Mouse (Mus musculus) layer of hippocampus, adult 9-11 months (tissue): ENCODE measurements around the gene Pcbp3.

Source experiments
- DNase-seq: peaks from one replicate; pipeline ENCODE4 v3.0.0; 2022

The Pcbp3 gene

DNA sequence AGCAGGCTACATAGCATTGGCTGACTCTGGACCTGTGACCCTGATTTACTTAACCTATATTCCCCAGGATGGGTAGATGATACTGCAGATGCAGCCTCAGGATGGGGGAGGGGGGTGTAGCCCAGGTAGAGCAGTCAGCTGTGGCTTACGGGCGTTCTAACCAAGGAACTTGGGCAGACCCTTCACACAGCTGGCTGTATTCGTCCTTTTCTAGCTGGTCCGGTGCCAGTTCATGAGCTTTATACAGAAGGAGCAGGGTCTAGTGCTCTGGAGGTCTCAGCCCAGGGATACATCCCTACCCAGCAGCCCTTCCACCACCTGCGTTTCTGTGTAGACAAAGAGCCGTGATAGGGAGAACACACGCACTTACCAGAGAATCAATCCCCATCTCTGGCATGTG is 234.4 kb downstream of the Pcbp3 start:
- DNase-seq: no peak

DNA sequence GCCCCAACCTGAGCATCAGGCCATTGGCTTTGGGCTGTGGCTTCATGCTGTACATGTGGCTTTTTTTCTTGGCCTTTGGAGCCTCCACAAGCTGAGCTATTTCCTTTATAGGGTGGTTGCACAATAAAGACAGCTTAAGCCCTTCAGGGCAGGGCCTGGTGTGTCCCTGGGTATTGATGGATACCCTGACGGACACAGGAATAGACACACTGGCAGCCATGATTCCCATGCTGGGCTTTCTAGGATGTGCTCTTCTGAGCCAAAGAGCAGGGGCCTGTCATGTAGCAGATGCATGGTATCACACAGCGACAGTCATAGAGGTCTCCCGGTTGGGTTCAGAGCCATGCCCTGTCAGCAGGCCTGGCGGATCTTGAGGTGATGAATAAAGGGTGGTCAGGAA is 234.8 kb downstream of the Pcbp3 start:
- DNase-seq: no peak

DNA sequence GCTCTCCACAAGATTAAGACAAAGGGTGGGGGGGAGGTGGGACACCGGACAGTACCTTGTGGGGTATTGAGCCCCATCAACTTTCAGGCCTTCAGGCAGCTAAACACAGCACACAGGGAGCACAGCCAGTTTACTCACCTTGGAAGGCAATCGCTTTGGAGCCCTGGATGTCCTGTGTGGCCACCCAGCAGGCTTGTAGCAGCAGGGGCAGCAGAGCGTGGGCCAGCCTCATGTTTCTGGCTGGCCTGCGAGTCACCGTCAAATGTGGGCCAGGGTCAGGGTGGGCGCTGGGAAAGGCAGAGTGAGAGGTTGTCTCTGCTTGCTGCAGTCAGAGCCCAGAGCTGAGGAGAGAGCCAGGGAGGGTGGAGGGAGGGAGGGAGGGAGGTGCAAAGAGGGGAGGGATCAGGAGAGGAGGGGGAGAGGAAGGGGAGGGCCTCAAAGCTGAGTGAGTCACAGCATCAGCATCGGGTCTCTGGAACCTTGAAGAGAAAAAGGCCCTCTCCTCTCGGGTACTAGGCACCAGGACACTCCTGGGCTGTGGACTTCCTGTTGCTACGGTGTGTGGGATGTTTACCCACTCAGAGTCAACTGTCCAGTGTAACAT is 235.9 kb downstream of the Pcbp3 start, which contains the start of gene Col6a1:
Gene Col6a1, minus strand, starts transcription at position 487 of the 604 bp plus-strand sequence.
- no peak for DNase-seq

DNA sequence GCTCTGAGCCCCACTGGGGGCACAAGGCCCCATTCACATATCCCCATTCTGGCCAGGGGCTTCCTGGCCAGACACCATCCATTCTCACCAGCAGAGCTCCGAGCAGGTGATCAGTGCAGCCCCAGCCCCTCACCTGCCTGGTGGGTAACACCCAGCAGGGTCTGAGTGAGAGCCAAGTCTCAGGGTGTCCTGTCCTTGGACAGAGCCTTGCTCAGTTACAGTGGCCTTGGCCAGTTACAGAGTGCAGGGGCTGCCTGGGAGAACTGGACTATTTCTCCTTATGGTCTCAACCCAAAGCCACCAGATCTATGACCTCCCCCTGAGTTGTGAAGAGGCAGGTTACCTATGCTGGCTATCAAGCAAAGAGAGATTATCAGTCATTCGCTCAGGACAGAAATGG is 236.6 kb downstream of the Pcbp3 start:
- DNase-seq: no peak

DNA sequence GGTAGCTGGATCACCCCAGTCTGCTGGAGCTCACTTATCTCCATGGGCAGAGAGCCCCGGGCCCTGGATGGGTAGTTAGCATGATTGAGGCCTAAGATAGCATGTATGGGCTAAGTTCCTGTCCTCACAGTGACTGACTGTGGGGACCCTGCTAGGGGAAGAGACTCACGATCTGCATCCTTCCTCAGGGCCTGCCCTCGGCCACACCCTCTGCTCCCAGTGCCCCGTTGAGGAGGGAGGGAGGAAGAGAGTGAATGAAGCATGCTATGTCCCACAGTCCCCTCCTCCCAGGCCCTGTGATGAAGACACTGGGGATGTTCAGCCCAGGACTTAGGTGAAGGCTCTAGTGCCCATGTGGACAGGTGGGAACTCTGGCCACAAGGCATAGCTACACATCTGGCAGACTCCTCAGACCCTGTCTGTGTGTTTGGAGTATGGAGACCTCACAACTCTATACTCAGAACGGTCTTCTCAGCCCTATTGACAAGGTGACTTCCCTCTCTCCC is 237.4 kb downstream of the Pcbp3 start:
- DNase-seq: no peak

DNA sequence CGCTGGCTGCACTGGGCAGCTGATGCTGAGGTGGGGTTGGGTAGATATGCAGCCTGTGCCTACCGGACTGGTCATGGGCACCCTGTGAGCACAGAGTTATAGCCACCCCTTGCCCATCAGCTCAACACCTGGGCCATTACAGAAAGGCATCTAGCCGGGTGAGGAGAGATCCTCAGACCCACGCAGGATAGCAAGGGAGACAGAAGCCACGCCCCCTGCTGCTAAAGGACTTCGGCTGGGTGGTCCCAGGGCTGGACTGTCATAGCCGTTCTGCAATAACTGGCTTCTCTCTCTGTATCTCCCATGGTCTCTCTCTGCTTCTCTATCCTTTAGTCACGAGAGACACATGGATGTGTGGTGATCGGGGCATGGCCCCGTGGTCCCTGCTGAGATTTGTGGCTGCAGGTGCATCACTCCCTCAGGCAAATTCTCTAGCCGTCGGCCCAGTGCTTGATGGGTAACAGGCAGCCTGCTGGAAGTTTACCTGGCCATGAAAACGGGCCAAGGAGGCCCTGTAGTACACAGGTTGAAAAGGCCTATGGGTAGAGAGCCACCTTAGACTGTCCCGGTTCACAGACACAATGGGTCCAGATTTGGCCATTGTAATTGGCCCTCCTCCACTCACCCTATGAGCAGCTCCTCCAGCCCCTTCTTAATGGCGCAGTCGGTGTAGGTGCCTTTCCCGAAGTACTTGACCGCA is 238.8 kb downstream of the Pcbp3 start:
- no peak for DNase-seq

DNA sequence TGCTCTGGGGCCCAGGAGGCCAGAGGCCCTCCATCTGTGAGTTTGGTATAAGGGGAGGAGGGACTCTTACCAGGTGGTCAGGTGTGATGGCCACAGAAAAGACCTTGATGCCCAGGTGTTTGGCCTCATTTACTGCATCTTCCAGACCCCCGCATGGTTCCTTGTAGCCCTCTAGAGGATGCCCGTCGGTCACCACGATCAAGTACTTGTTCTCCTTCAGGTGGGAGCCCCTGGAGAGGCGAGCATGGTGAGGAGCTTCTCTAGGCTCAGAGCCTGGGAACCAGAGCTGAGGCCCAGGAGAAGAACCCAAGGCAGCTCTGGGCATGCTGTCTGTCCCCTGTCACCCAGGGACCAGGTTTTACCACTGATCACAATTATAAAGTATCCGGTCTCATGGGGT is 239.9 kb downstream of the Pcbp3 start:
- DNase-seq: no peak

DNA sequence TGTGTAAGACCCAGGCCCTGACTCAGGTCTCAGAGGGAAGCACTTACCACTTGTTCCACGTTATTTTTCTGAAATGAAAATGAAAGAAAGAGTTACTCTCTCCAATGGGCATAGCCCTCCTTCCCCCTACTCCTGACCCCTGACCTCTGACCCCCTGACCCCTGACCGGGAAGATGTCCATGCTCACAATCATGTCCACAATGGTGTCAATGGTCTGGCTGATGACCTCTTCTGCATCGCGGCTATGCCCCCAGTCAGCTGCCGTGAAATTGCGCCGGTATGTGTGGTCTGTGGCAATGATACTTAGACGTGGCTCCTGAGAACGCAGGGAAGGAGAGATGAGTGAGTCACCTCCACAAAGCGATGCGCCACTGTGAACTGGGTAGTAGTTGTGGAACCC is 240.5 kb downstream of the Pcbp3 start:
- DNase-seq: no peak

DNA sequence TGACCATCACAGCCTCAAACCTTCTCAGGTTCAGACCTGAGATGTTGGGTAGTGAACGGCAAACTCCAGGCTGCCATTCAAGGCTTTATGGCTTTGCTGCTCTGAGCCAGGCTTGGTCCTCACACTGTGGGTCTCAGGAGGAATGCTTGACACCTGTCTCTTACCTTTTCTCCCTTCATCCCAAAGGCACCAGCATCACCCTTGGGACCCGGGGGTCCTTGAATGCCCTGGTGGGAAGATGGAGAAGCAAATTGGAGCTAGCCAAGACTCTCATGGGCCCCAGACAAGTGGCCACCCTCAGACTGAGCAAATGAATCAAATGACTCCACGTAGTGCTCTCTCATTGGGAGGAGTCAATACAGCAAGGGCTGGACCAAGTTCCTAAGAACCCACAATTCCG is 244.1 kb downstream of the Pcbp3 start:
- no peak for DNase-seq

DNA sequence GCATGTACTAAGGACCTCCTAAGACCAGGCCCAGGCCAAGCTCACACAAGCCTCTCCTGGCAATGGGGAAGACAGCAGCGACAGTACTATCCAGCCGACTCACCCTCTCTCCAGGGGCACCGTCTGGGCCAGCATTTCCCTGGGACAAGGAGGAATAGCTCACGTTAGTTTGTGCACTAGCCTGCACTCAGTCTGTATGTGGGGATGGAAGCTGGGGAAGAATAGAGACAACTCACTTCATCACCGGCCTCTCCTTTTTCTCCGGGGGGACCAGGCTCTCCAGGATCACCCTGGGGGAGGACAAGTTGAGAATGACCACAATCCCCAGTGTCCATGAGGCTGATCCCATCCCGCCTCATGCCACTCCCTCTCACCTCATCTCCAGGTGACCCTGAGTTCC is 244.7 kb downstream of the Pcbp3 start:
- DNase-seq: no peak

DNA sequence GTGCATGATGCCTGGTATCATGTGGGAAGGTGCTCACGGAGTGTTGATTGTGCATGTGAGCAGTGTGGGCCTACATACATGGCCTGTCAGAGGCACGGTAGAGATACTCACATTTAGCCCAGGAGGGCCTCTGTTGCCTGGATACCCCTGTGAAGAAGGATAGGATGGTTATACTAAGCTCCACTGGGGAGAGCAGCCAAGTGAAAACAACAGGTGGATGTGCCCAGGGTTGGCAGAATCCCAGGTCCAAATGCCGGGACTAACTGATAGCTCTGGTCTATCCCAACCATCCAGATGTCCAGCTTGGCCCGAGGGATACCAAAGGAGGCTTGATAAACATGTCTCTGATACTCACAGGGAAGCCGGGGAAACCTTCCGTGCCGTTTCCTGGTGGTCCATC is 247.4 kb downstream of the Pcbp3 start:
- peak; percentile 50 for DNase-seq

DNA sequence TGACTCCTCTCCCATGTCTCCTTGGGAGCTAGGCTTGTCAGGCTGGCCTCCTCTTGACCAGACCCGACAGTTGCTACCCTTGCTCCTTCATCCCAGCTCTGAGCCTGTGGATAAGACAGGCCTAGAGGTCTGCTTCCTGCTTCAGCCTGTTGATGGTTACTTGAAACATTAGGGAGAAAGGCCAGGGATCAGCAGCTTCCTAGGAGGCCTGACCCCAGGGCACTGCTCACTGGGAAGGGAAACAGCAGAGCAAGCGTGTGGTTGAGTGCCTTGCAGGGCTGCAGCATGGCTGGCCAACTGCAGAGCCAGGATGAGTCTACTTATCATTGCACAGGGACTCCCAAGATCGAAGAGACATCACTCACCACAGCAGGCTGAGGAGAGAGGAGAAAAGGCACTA is 249.2 kb downstream of the Pcbp3 start:
- no peak for DNase-seq
